ENCODE assay signal across 17 mouse cellular contexts in the genomic region with DNA sequence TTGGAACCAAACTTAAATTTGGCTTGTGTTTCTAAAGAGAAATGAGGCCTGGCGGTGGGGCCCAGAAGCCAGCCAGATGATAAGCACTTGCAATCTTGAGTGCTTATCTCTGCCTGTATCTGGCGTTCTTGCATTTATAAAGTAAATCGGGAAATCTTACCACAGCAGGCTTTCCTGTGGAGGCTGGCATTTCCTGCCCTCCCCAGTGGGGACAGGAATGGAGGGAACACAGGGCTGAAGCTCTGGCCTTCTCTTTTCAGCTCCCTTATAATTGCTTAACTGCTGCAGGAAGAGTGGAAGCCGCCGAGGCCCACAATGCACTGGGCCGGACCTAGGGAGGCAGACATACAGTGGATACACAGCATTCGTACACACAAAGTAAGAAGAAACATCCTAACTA. TPM values are rescaled to one million over a fixed set of nuclear protein-coding genes. Genes with fewer than 3 reads are reported as not detected.
DNase-seq lines count a peak whose midpoint lies in the region; ATAC-seq lines count a peak whose summit lies in the region.
"Had no signal": no experiment of that assay in that cellular context is flagged by ENCODE, and none has a peak within 500 bp of the region (broad histone marks: within the 10 kb centered on the region; RNA-seq: fewer than 3 reads in every experiment).

No protein-coding gene starts in this region.

- no peak overlapping the region for H3K9ac ChIP-seq in kidney, embryonic 15.5 days
- H3K9ac ChIP-seq: embryonic facial prominence, embryonic 12.5 days; forebrain, embryonic 12.5 days; limb, embryonic 13.5 days had no signal

- H3K4me1 ChIP-seq in kidney, embryonic 15.5 days, result peaks cover 15% of the 10 kb centered on the region
- peaks cover 32% of the 10 kb centered on the region for H3K4me1 ChIP-seq in limb, embryonic 10.5 days
- H3K4me1 ChIP-seq: forebrain, embryonic 12.5 days had no signal

- H3K4me3 ChIP-seq in kidney, embryonic 15.5 days (replicated peaks), result no peak overlapping the region
- no peak overlapping the region for H3K4me3 ChIP-seq in limb, embryonic 10.5 days
- H3K4me3 ChIP-seq: embryonic facial prominence, embryonic 12.5 days; forebrain, embryonic 12.5 days; limb, embryonic 13.5 days had no signal

- H3K27me3 ChIP-seq in kidney, embryonic 15.5 days, result 0 out of 2 replicates have a peak, but pooled peaks cover 3% of the 10 kb centered on the region
- no peaks in the 10 kb centered on the region for H3K27me3 ChIP-seq in limb, embryonic 10.5 days (ENCODE audit: low read depth, poor library complexity, severe bottlenecking)
- H3K27me3 ChIP-seq: embryonic facial prominence, embryonic 12.5 days; limb, embryonic 13.5 days had no signal

- no peaks in the 10 kb centered on the region for H3K36me3 ChIP-seq in kidney, embryonic 15.5 days
- no peaks in the 10 kb centered on the region for H3K36me3 ChIP-seq in limb, embryonic 10.5 days
- H3K36me3 ChIP-seq: embryonic facial prominence, embryonic 12.5 days; forebrain, embryonic 12.5 days; limb, embryonic 13.5 days had no signal

- H3K27ac ChIP-seq in kidney, embryonic 15.5 days, result 0 out of 2 replicates have a peak overlapping the region, but pooled peaks have one; percentile 34
- peak overlapping the region; percentile 31; the same call in 1 of the 2 replicates for H3K27ac ChIP-seq in limb, embryonic 10.5 days
- H3K27ac ChIP-seq: embryonic facial prominence, embryonic 12.5 days; forebrain, embryonic 12.5 days; limb, embryonic 13.5 days had no signal

- DNase-seq in kidney, adult 9 months, result no peak
- DNase-seq in MEL-GATA-1-ER (ENCODE audit: extremely low read depth, low read depth), result peak; percentile 58
- no peak for DNase-seq in limb, embryonic 10.5 days (ENCODE audit: low spot score)
- DNase-seq in lung, postnatal 25 days (ENCODE audit: low spot score), result peak; percentile 56
- DNase-seq in spleen, postnatal 14 days (ENCODE audit: low spot score in 2 of 2), result no peak
- no peak for DNase-seq in left cerebral cortex, adult 8-10 months (ENCODE audit: low spot score in 2 of 2)
- DNase-seq: cerebellum, adult 9-11 months; kidney, postnatal 25 days; layer of hippocampus, postnatal 36 days; midbrain, embryonic 14.5 days; right cerebral cortex, adult 18-20 months had no signal

- ATAC-seq in kidney, embryonic 15.5 days (replicated peaks; ENCODE audit: low FRiP score), result no peak
- no peak for ATAC-seq in cerebellum, adult (ENCODE audit: insufficient number of reproducible peaks, low FRiP score, low TSS enrichment)
- ATAC-seq: inflammation-experienced regulatory T-cells, adult 6 months had no signal

- no peak overlapping the region for H3K4me2 ChIP-seq in kidney, embryonic 15.5 days
- H3K4me2 ChIP-seq: embryonic facial prominence, embryonic 12.5 days; forebrain, embryonic 12.5 days; limb, embryonic 13.5 days had no signal

- WGBS in kidney, embryonic 15.5 days, result 67% methylated on average over 7 of the region's 7 CpGs
- 80% methylated on average over 7 of the region's 7 CpGs for WGBS in limb, embryonic 10.5 days

- no peaks in the 10 kb centered on the region for H3K9me3 ChIP-seq in kidney, embryonic 15.5 days (replicated peaks)
- H3K9me3 ChIP-seq in limb, embryonic 10.5 days (replicated peaks), result no peaks in the 10 kb centered on the region
- H3K9me3 ChIP-seq: embryonic facial prominence, embryonic 12.5 days; forebrain, embryonic 12.5 days; limb, embryonic 13.5 days had no signal

RNA-seq across cellular contexts. Expression of gene Fli1, which starts 13.7 kb away (rescaled TPM):
- 28.3 and 31.0 TPM in 2 replicates for polyA plus RNA-seq in kidney, embryonic 15.5 days (2015; fragmentation: Nextera tagmentation; extraction: Ambion mirVana)
- 50.6 and 71.2 TPM in 2 replicates for polyA plus RNA-seq in limb, embryonic 10.5 days (2016; fragmentation: Nextera tagmentation; extraction: Ambion mirVana)
- total RNA-seq in left cerebral cortex, adult 8-10 months (2022), result 1 to 10 TPM; 4.2 to 7.7 (median 6.6) TPM

Comparison
In these comparisons a context has a peak if more than half of its experiments do, and no peak if none do; other contexts are left out.
1. DNase-seq: peak in MEL-GATA-1-ER (single experiment) and lung, postnatal 25 days (single experiment); none in kidney, adult 9 months (single experiment), limb, embryonic 10.5 days (single experiment), spleen, postnatal 14 days (0 of 2) and left cerebral cortex, adult 8-10 months (0 of 2).